Mouse (Mus musculus): Measurements from ENCODE around the gene Gm3252. TPM values are rescaled to one million over a fixed set of nuclear protein-coding genes. Genes with fewer than 3 reads are reported as not detected.
"Not testable (repeated sequence)": the region's sequence is repeated elsewhere in the genome, so short reads cannot be mapped to it uniquely, and the experiment has no call there.

The Gm3252 gene
- polyA plus RNA-seq (2017; shearing (Covaris generic)), result 1 to 10 TPM; 2.1 to 5.2 TPM

DNA sequence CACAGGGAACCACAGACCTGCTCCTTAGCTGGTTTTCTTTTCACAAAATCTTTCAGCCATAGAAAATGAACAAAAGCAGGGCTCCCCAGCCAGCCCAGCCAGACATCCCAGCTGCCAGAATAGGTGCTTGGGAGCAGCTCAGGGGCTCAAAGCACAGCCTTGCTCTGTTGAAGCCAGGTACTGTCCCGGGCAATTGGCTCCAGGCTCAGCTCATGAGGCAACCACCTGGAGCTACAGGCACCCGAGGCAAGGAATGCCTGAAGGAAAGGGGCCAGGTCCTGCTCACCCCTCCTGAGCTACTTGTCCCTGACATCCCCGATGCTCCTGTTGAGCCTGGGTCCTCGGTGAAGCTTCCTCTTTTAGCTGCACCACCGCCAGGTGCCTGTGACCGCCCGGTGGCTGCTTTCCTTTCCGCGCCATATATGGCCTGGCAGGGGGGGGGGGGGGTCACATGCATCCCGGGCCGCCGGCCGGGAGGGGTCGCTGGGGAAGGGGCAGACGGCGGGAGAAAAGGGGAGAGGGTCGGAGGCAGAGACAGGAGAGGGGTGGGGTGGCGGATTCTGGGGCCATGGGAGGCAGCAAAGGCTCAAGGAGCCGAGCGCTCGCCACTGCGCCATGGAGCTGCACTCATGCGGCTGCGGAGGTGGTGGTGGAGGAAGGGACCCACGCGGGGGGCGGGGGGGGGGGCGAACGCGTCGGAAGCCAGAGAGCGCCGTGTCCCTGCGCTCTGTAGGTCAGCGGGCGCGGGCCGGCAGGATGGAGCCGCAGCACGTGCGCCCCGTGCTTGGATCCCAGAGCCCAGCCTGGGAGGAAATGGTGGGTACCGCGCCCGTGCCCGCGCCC lies at the start of gene Gm3252:
Gm3252 (plus strand) TSS at position 738 of the 843 bp plus-strand sequence.
- not testable (repeated sequence) for ATAC-seq

DNA sequence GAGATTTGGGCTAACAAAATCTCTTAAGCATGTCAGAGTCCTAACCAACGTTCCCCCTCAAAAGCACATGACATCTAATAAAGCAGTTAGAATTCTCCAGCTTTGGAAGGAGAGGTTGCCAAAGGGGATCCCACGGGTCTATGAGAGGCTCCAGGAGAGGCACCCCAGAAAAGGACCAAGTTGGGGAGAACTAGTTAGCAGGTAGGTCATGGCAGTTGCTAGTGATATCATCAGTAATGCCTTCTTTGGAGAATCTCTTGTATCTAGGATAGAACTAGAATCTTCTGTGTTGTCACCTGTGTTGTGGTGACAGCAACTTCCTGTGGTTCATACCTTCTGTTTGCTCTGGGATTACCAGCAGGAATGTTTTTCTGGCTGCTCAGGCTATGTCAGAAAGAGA lies 17.6 kb upstream of the Gm3252 start, which contains the start of gene Gm7876:
Gm7876 (plus strand) TSS at position 301 of the 400 bp plus-strand sequence.
- ATAC-seq, result not testable (repeated sequence)

DNA sequence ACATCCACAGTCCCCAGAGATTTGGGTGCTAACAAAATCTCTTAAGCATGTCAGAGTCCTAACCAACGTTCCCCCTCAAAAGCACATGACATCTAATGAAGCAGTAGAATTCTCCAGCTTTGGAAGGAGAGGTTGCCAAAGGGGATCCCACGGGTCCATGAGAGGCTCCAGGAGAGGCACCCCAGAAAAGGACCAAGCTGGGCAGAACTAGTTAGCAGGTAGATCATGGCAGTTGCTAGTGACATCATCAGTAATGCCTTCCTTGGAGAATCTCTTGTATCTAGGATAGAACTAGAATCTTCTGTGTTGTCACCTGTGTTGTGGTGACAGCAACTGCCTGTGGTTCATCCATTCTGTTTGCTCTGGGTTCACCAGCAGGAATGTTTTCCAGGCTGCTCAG lies 49.5 kb downstream of the Gm3252 start, which contains the start of gene Gm9602:
Gm9602 (plus strand) TSS at position 301 of the 400 bp plus-strand sequence.
- not testable (repeated sequence) for ATAC-seq

Other genes starting within 250 kb of the Gm3252 start
- gene Gm3182, start 245.0 kb upstream of the Gm3252 start, polyA plus RNA-seq (2017; shearing (Covaris generic)), result not detected
- gene Gm3047, start 171.4 kb upstream of the Gm3252 start, polyA plus RNA-seq (2017; shearing (Covaris generic)), result not detected
- not detected for gene Gm8159, start 94.4 kb upstream of the Gm3252 start, polyA plus RNA-seq (2017; shearing (Covaris generic))
- gene Gm3239, start 62.6 kb upstream of the Gm3252 start, polyA plus RNA-seq (2017; shearing (Covaris generic)), result not detected
- not detected for gene Gm7876, start 17.5 kb upstream of the Gm3252 start, polyA plus RNA-seq (2017; shearing (Covaris generic))
- not detected for gene Gm9602, start 49.6 kb downstream of the Gm3252 start, polyA plus RNA-seq (2017; shearing (Covaris generic))
- not detected for gene Gm3269, start 111.3 kb downstream of the Gm3252 start, polyA plus RNA-seq (2017; shearing (Covaris generic))
- gene Gm3264, start 128.8 kb downstream of the Gm3252 start, polyA plus RNA-seq (2017; shearing (Covaris generic)), result under 1 TPM in 1 of 2 experiments, not detected in 1; 0.90 TPM
- gene Gm3278, start 165.6 kb downstream of the Gm3252 start, polyA plus RNA-seq (2017; shearing (Covaris generic)), result not detected

Measured in activated CD4-positive, CD25-positive, alpha-beta regulatory T cell, adult 4 months (primary cell).